Mouse (Mus musculus) liver, embryonic 13.5 days (tissue): ENCODE measurements at regions not wholly inside any gene's neighbourhood (a gene's known extent, or its start where the extent isn't known, plus 50 kb on each side); places are given as distances from the start of the nearest gene placed in this dataset.

ENCODE experiments used
- ATAC-seq: fragments of 200-750 bp; cut with Nextera tagmentation; 2 replicates; pipeline ENCODE4 v1.8.0; 2017; ENCODE audit warnings: low read depth, mild to moderate bottlenecking, moderate number of reproducible peaks, moderate library complexity
- DNase-seq: peaks from one replicate; pipeline ENCODE4 v3.0.0; 2022
- H3K27ac ChIP-seq: fragments of 300-500 bp; sonication (generic); 2 replicates; pipeline ENCODE4 v1.5.1; 2015; ENCODE audit warnings: moderate library complexity, mild to moderate bottlenecking, inconsistent platforms
- H3K27me3 ChIP-seq: fragments of 300-500 bp; sonication (generic); 2 replicates; pipeline ENCODE4 v1.6.1; 2015; ENCODE audit warnings: mild to moderate bottlenecking, inconsistent platforms
- H3K36me3 ChIP-seq: fragments of 300-500 bp; sonication (generic); 2 replicates; pipeline ENCODE4 v1.6.1; 2015; ENCODE audit warnings: mild to moderate bottlenecking, inconsistent platforms
- H3K4me1 ChIP-seq: fragments of 300-500 bp; sonication (generic); replicated peaks from 2 replicates; pipeline ENCODE4 v1.6.1; 2015; ENCODE audit warnings: inconsistent platforms
- H3K4me2 ChIP-seq: fragments of 300-500 bp; sonication (generic); 2 replicates; pipeline ENCODE4 v1.6.1; 2015; ENCODE audit warnings: inconsistent platforms, mild to moderate bottlenecking, moderate library complexity
- H3K4me3 ChIP-seq: fragments of 300-500 bp; sonication (generic); replicated peaks from 2 replicates; pipeline ENCODE4 v1.5.1; 2015; ENCODE audit warnings: mild to moderate bottlenecking, inconsistent platforms
- H3K9ac ChIP-seq: fragments of 300-500 bp; sonication (generic); 2 replicates; pipeline ENCODE4 v1.6.1; 2015; ENCODE audit warnings: mild to moderate bottlenecking, inconsistent platforms
- H3K9me3 ChIP-seq: fragments of 300-500 bp; sonication (generic); replicated peaks from 2 replicates; pipeline ENCODE4 v1.6.1; 2016; ENCODE audit warnings: inconsistent platforms
- WGBS: fragments of 180-500 bp; shearing (Covaris S2); methylation state at CpG from one replicate; pipeline ENCODE4 v1.1.7; 2015; ENCODE audit not compliant: insufficient replicate concordance; 5-methylcytosine and 5-hydroxymethylcytosine counted together

DNA sequence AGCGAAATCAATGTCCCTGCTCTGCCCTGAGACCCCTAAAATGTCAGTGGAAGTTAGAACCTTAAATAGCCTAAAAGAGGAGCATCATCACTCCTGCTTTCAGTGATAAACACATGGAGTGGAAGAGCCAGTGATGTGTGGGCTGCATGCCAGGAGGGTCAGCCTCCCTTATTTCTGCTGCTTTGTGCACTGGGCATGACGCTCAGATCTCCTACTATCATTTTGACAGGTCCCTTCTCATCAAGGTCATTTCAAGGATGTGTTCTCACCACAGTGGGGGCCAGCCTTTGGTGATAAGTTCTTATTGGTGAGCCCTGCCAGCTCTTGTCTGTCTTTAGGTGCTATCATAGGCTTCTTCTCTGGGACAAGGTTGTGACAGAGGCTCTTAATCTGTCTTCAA is 215.5 kb upstream of the Dynlrb2 start:
- WGBS, result 51% methylated on average over 2 of the region's 2 CpGs
- DNase-seq, result no peak

DNA sequence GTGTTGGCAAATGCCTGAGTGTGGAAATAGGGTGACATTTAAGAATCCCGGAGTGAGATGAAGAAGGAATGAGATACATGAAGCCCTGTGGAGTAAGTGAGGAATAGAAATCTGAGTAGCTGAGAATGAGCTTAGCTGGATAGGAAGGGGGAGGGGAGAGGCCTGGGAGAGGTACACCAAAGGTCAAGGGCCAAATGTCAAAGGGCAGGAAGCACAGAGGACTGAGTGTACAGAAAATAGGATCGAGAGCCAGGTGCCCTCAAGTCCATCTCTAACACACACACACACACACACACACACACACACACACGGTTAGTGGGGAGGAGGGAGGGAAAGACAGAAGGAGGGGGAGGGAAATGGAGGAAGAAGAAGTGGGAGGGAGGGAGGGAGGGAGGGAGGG is 220.8 kb upstream of the Dynlrb2 start:
- no peaks in the 10 kb centered on the region for H3K27me3 ChIP-seq
- no peaks in the 10 kb centered on the region for H3K36me3 ChIP-seq
- no peak overlapping the region for H3K4me3 ChIP-seq
- DNase-seq (no peak), ATAC-seq (no peak)
- H3K9ac ChIP-seq, result no peak overlapping the region
- H3K4me2 ChIP-seq, result no peak overlapping the region
- WGBS, result 38% methylated on average over 2 of the region's 3 CpGs
- no peaks in the 10 kb centered on the region for H3K4me1 ChIP-seq
- H3K9me3 ChIP-seq, result no peaks in the 10 kb centered on the region
- no peak overlapping the region for H3K27ac ChIP-seq

More for the DNA sequence above, 215.5 kb upstream of the Dynlrb2 start:
- no peak overlapping the region for H3K9ac ChIP-seq
- no peaks in the 10 kb centered on the region for H3K36me3 ChIP-seq
- H3K4me1 ChIP-seq, result no peaks in the 10 kb centered on the region
- no peaks in the 10 kb centered on the region for H3K9me3 ChIP-seq
- no peak overlapping the region for H3K4me2 ChIP-seq
- H3K27ac ChIP-seq, result no peak overlapping the region
- H3K27me3 ChIP-seq, result no peaks in the 10 kb centered on the region
- H3K4me3 ChIP-seq, result no peak overlapping the region
- ATAC-seq, result no peak

DNA sequence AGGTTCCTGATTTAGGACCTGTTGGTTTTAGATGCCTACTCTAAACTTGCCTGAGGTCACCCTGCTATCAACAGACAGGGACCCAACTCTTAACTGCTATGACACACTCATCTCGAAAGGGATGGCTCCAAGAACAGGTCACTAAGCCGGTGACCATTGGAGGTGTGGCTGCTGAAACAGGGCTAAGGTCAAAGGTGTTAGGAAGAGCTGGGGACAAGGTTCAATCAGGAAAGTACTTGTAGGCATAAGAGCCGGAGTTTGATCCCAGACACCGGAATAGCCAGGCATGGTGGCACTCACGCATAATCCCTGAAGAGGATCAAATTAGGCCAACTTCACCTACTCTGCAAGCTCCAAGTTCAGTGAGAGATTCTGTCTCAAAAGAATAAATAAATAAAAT is 222.4 kb upstream of the Dynlrb2 start:
- DNase-seq (no peak), ATAC-seq (no peak)
- Histone ChIP-seq H3K27me3 (no peaks in the 10 kb centered on the region), H3K36me3 (no peaks in the 10 kb centered on the region), H3K4me1 (no peaks in the 10 kb centered on the region), H3K4me2 (no peak overlapping the region), H3K4me3 (no peak overlapping the region), H3K9ac (no peak overlapping the region), H3K27ac (no peak overlapping the region), H3K9me3 (no peaks in the 10 kb centered on the region)
- WGBS, result 70% methylated on average over 5 of the region's 5 CpGs

DNA sequence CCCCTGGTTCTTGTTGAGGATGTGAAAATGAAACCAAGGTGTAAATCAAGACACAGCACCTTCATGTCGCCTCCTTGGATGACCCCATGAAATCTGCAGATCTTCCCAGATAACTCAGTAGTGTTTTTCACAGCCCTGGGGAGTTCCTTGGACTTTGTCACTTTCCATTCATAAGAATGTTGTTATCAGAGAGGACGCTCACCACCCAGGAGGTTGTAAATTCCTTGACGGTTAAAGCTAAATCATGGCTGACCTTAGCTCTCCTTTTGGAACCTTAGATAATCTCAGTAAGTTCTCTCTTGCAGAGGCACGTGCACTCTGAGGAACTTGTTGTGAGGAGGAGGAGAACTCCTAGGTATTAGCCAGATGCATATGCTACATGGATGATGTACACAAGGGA is 229.8 kb upstream of the Dynlrb2 start:
- Histone ChIP-seq H3K4me3 (no peak overlapping the region), H3K9ac (no peak overlapping the region), H3K27me3 (no peaks in the 10 kb centered on the region), H3K4me2 (no peak overlapping the region), H3K36me3 (no peaks in the 10 kb centered on the region), H3K4me1 (no peaks in the 10 kb centered on the region), H3K27ac (no peak overlapping the region), H3K9me3 (no peaks in the 10 kb centered on the region)
- no peak for ATAC-seq
- WGBS, result 40% methylated on average over 4 of the region's 4 CpGs
- DNase-seq, result no peak

DNA sequence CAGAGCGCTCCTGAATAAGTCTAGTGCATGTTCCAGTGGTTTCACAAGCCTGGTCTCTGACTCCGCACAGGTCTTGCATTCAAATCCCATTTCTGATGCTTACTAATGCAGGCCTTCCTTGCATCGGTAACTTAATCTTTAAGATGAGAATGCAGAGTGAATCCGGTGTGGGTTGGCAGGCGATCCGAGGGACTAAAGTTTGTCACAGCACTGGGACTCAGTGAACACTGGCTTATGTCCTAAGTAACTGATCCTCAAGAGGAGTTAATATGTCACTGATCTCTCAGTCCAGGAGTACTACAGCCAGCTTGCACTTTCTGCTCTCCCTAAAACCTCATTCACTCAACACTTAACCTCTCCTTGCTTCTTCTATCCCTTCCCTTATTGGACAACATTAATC is 233.5 kb upstream of the Dynlrb2 start:
- WGBS, result 74% methylated on average over 6 of the region's 6 CpGs
- DNase-seq, result no peak

DNA sequence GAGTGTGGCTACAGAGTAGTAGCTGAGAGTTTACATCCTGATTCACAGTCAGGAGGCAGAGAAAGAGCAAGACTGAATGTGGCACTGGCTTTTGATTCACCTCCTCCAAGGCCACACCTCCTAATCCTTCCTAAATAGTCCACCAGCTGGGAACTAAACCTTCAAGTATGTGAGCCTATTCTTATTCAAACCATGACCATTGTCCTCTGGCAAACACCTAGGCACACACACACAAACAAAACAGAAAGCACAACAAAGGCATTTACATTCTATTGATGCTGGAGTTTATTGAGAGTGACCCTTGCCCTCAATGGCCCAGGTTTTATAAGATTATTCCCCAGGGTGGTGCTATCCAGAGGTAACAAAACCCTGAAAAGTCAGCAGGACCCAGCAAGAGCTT is 235.4 kb upstream of the Dynlrb2 start:
- H3K36me3 ChIP-seq, result no peaks in the 10 kb centered on the region
- no peak overlapping the region for H3K4me2 ChIP-seq
- no peaks in the 10 kb centered on the region for H3K9me3 ChIP-seq
- H3K4me3 ChIP-seq, result no peak overlapping the region
- no peaks in the 10 kb centered on the region for H3K4me1 ChIP-seq
- ATAC-seq (no peak), DNase-seq (no peak)
- no peaks in the 10 kb centered on the region for H3K27me3 ChIP-seq
- no peak overlapping the region for H3K9ac ChIP-seq
- H3K27ac ChIP-seq, result no peak overlapping the region

More for the DNA sequence above, 233.5 kb upstream of the Dynlrb2 start:
- ATAC-seq, result no peak
- Histone ChIP-seq H3K4me2 (no peak overlapping the region), H3K4me3 (no peak overlapping the region), H3K9ac (no peak overlapping the region), H3K9me3 (no peaks in the 10 kb centered on the region), H3K27me3 (no peaks in the 10 kb centered on the region), H3K36me3 (no peaks in the 10 kb centered on the region), H3K4me1 (no peaks in the 10 kb centered on the region), H3K27ac (no peak overlapping the region)

DNA sequence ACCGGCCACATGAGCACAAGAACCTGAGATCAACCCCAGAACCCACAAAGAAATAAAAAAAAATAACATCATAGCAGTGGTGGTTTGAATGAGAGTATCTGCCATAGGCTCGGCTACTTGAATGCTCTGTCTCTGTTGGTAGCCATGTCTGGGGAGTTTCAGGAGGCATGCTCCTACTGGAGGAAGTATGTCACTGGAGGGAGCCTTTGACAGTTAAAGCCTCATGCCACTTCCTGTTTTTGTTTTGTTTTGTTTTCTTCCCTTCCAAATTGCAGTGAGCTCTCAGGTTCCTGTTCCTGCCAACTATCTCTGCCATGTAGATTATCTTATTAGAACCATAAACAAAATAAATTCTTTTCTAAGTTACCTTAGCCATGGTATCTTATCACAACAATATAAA is 236.1 kb upstream of the Dynlrb2 start:
- Histone ChIP-seq H3K9me3 (no peaks in the 10 kb centered on the region), H3K4me2 (no peak overlapping the region), H3K36me3 (no peaks in the 10 kb centered on the region), H3K27me3 (no peaks in the 10 kb centered on the region), H3K4me3 (no peak overlapping the region), H3K4me1 (no peaks in the 10 kb centered on the region), H3K9ac (no peak overlapping the region), H3K27ac (no peak overlapping the region)
- 65% methylated on average over 2 of the region's 2 CpGs for WGBS
- DNase-seq (no peak), ATAC-seq (no peak)

DNA sequence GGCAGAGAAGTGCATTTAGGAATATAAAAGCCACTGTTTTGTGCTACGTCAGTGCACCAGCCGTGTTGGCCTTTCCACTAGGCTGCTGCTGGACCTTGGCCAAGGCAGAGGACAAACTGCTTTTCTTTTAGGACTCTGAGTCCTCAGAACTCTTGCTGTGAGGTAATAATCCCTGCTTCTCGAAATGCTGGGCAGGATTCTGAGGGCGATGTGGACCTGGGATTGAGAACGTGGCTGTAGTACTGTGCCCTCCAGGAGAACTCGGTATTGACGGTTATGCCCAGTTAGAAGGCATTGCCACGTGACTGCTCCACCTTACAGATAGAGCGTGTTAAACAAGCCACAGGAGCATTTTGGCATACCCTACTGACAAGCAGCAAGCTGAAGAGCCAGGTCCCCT is 236.6 kb upstream of the Dynlrb2 start:
- whole genome bisulfite sequencing, result 68% methylated on average over 9 of the region's 9 CpGs
- ATAC-seq (no peak), DNase-seq (no peak)
- no peaks in the 10 kb centered on the region for H3K36me3 ChIP-seq
- no peak overlapping the region for H3K9ac ChIP-seq
- H3K27me3 ChIP-seq, result no peaks in the 10 kb centered on the region
- H3K27ac ChIP-seq, result no peak overlapping the region
- H3K9me3 ChIP-seq, result no peaks in the 10 kb centered on the region
- H3K4me1 ChIP-seq, result no peaks in the 10 kb centered on the region
- no peak overlapping the region for H3K4me3 ChIP-seq
- H3K4me2 ChIP-seq, result no peak overlapping the region

DNA sequence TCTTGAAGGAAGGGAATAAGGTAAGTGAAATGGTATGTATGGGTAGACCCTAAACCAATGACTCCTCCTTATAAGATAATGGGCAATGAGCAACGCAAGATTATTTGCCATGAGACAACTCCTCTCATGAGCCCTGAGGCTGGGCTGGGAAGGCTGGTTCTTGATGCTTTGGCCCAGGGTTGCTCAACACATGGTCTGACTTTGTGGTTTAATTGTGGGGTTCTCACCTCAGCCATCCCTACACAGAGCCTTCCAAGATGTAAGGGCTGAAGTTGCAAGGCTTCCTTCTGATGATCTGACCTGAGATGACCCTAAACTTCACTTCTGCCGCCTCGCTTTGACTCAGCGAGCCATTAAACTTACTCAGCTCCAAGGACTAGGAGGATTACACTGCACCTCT is 237.8 kb upstream of the Dynlrb2 start:
- WGBS, result 77% methylated on average over 4 of the region's 4 CpGs
- ATAC-seq (no peak), DNase-seq (no peak)
- H3K27me3 ChIP-seq, result no peaks in the 10 kb centered on the region
- H3K27ac ChIP-seq, result no peak overlapping the region
- no peak overlapping the region for H3K9ac ChIP-seq
- no peaks in the 10 kb centered on the region for H3K4me1 ChIP-seq
- H3K4me3 ChIP-seq, result no peak overlapping the region
- H3K4me2 ChIP-seq, result no peak overlapping the region
- H3K9me3 ChIP-seq, result no peaks in the 10 kb centered on the region
- H3K36me3 ChIP-seq, result no peaks in the 10 kb centered on the region

DNA sequence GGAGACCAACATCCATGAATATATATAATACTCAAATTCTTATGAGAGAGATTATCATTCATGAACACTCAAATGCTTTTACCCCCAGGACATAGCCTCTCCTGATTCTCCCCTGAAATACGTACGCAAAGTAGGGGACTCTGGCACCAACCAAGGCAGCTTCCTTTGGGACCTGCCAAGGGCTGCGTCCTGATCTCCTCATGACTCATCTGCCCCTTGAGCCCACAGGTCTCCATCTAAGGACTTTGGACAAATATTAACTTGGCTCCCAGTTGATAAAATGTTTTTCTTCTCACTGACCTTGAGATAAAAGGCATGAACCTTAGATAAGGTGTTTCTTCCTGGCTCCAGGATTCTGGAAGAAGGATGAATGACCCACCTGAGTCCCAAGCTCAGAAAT is 239.2 kb upstream of the Dynlrb2 start:
- H3K36me3 ChIP-seq, result no peaks in the 10 kb centered on the region
- no peak overlapping the region for H3K27ac ChIP-seq
- H3K9me3 ChIP-seq, result no peaks in the 10 kb centered on the region
- no peak overlapping the region for H3K4me3 ChIP-seq
- ATAC-seq, result no peak
- no peaks in the 10 kb centered on the region for H3K4me1 ChIP-seq
- WGBS, result 70% methylated on average over 3 of the region's 3 CpGs
- DNase-seq, result no peak
- H3K4me2 ChIP-seq, result no peak overlapping the region
- no peak overlapping the region for H3K9ac ChIP-seq
- no peaks in the 10 kb centered on the region for H3K27me3 ChIP-seq

DNA sequence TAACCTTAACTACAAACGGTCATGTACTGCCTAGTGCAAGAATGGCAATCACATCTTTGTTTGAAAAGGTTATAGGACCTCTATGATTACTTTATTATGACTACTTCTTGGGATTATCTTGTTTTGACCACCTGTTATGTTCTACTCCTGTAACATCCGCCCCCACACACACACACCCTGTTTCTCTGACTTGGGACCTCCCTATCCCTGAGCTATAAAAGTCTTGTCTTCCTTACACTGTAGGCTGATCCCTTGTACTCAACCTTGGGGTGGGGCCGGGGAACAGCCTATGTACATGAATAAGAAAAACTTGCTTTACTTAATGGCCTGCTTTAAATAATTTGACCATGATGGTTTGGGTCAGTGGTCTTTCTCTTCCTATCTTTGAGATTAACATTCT is 240.7 kb upstream of the Dynlrb2 start:
- no peaks in the 10 kb centered on the region for H3K9me3 ChIP-seq
- no peak overlapping the region for H3K4me3 ChIP-seq
- no peaks in the 10 kb centered on the region for H3K4me1 ChIP-seq
- no peaks in the 10 kb centered on the region for H3K36me3 ChIP-seq
- WGBS, result 63% methylated on average over 3 of the region's 3 CpGs
- DNase-seq, result no peak
- H3K27ac ChIP-seq, result no peak overlapping the region
- no peak for ATAC-seq
- H3K4me2 ChIP-seq, result no peak overlapping the region
- H3K27me3 ChIP-seq, result no peaks in the 10 kb centered on the region
- no peak overlapping the region for H3K9ac ChIP-seq

DNA sequence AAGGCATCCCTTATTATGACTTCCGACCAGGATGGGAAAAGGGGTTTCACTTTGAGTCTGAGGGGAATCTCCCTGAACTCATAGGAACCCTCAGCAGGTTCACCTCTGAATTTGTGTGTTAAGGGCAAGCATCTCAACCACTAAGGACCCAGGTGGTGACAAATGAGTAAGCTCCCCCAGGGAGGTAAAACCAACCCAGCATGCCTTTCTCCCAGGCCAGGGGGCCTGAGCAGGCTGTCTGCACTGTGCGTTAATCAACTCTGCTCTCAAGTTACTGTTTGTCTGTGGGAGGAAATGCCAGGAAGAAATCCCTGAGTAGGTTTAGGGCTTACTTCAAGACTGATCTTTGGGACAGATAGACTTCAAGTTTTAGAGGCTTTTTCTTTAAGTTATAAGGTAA is 243.5 kb upstream of the Dynlrb2 start:
- WGBS, result 57% methylated on average over 2 of the region's 2 CpGs
- Histone ChIP-seq H3K36me3 (no peaks in the 10 kb centered on the region), H3K27ac (no peak overlapping the region)

DNA sequence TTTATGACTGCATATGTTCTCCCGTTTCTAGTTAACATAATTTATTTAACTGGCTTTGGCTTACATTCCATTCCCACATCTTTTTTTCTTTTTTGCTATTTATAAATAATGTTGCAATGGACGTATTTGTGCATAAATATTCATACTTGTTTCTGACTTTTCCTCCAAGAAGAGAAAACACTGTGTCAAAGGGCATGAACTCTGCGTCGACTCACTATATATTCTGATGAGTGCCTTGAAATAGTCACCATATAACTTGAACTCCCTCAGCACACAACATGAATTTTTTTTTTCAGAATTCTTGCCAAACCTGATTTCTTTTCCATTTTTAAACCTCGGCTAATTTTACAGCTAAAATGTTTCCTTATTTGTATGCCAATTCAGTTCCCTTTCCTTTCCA is 249.4 kb upstream of the Dynlrb2 start:
- Histone ChIP-seq H3K27me3 (no peaks in the 10 kb centered on the region), H3K36me3 (no peaks in the 10 kb centered on the region), H3K9me3 (no peaks in the 10 kb centered on the region), H3K4me1 (no peaks in the 10 kb centered on the region), H3K27ac (no peak overlapping the region), H3K4me3 (no peak overlapping the region), H3K4me2 (no peak overlapping the region), H3K9ac (no peak overlapping the region)
- DNase-seq, result no peak
- ATAC-seq, result no peak
- 60% methylated on average over 5 of the region's 5 CpGs for WGBS

More for the DNA sequence above, 243.5 kb upstream of the Dynlrb2 start:
- Histone ChIP-seq H3K9me3 (no peaks in the 10 kb centered on the region), H3K4me2 (no peak overlapping the region), H3K27me3 (no peaks in the 10 kb centered on the region), H3K4me3 (no peak overlapping the region), H3K9ac (no peak overlapping the region), H3K4me1 (no peaks in the 10 kb centered on the region)
- DNase-seq (no peak), ATAC-seq (no peak)
